Comparison of ENCODE assay signal across 15 mouse cellular contexts in the genomic region with DNA sequence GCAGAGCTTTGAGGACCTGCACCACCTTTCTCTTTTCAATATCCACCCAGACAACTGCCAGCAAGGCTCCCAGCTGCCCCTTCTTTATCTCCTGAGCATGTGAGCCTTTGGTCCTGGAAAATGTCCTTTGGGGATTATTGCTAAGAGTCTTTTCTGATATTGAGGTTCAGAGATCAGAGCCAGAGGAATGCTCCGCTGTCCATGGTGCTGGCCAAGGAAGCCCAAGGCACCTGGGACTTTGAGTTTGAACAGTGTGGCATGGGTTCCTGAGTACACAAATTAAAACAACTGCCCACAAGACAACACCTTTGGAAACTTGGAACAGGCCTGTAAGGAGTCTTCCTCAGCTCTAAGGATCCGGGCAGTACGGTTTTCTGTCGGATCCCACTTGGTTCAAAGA. TPM values are rescaled to one million over a fixed set of nuclear protein-coding genes. Genes with fewer than 3 reads are reported as not detected.
DNase-seq lines count a peak whose midpoint lies in the region; ATAC-seq lines count a peak whose summit lies in the region.
"Had no signal": no experiment of that assay in that cellular context is flagged by ENCODE, and none has a peak within 500 bp of the region (broad histone marks: within the 10 kb centered on the region; RNA-seq: fewer than 3 reads in every experiment).

No protein-coding gene starts in this region.

- H3K4me3 ChIP-seq in heart, embryonic 11.5 days (ENCODE audit: low read depth, low read length): no peak overlapping the region
- no peak overlapping the region for H3K4me3 ChIP-seq in neural tube, embryonic 15.5 days (replicated peaks)
- H3K4me3 ChIP-seq in neural tube, embryonic 11.5 days (ENCODE audit: low read depth, low read length): no peak overlapping the region
- no peak overlapping the region for H3K4me3 ChIP-seq in forebrain, embryonic 15.5 days
- H3K4me3 ChIP-seq: embryonic facial prominence, embryonic 13.5 days; heart, embryonic 10.5 days; left cerebral cortex, adult 2 months; midbrain, embryonic 13.5 days had no signal

- 63% methylated on average over 4 of the region's 4 CpGs for WGBS in heart, embryonic 11.5 days (ENCODE audit: insufficient replicate concordance)
- 76% methylated on average over 4 of the region's 4 CpGs for WGBS in neural tube, embryonic 15.5 days
- 64% methylated on average over 4 of the region's 4 CpGs for whole genome bisulfite sequencing in neural tube, embryonic 11.5 days
- WGBS in forebrain, embryonic 15.5 days: 82% methylated on average over 4 of the region's 4 CpGs

- peak; percentile 49 for DNase-seq in heart, postnatal 4 days
- DNase-seq in neural tube, embryonic 10.5 days (ENCODE audit: extremely low spot score, low spot score): peak; percentile 30
- peak; percentile 14 to 41 for DNase-seq in adrenal gland, postnatal 36 days
- DNase-seq in neural tube, embryonic 11.5 days (ENCODE audit: low spot score): peak; percentile 28
- no peak for DNase-seq in frontal cortex, adult 2 months (ENCODE audit: extremely low spot score in 1 of 2, low spot score in 1 of 2)

- H3K27me3 ChIP-seq in heart, embryonic 11.5 days (ENCODE audit: control insufficient read depth, insufficient read depth, low read length): no peaks in the 10 kb centered on the region
- no peaks in the 10 kb centered on the region for H3K27me3 ChIP-seq in neural tube, embryonic 15.5 days (replicated peaks)
- no peaks in the 10 kb centered on the region for H3K27me3 ChIP-seq in neural tube, embryonic 11.5 days (ENCODE audit: control insufficient read depth, insufficient read depth, low read length)
- H3K27me3 ChIP-seq in forebrain, embryonic 15.5 days: no peaks in the 10 kb centered on the region
- H3K27me3 ChIP-seq: embryonic facial prominence, embryonic 13.5 days; midbrain, embryonic 13.5 days had no signal

- no peaks in the 10 kb centered on the region; the same call in 1 of the 2 replicates for H3K4me1 ChIP-seq in heart, embryonic 11.5 days (ENCODE audit: control insufficient read depth, insufficient read depth, low read length)
- no peaks in the 10 kb centered on the region for H3K4me1 ChIP-seq in neural tube, embryonic 15.5 days
- no peaks in the 10 kb centered on the region for H3K4me1 ChIP-seq in neural tube, embryonic 11.5 days (ENCODE audit: control insufficient read depth, insufficient read depth, low read length)
- H3K4me1 ChIP-seq in forebrain, embryonic 15.5 days: no peaks in the 10 kb centered on the region
- H3K4me1 ChIP-seq: embryonic facial prominence, embryonic 13.5 days; midbrain, embryonic 13.5 days had no signal

- H3K27ac ChIP-seq in heart, embryonic 11.5 days (ENCODE audit: low read depth, low read length): no peak overlapping the region
- no peak overlapping the region for H3K27ac ChIP-seq in neural tube, embryonic 15.5 days (replicated peaks)
- H3K27ac ChIP-seq in neural tube, embryonic 11.5 days (ENCODE audit: low read depth, low read length): no peak overlapping the region
- no peak overlapping the region for H3K27ac ChIP-seq in forebrain, embryonic 15.5 days (replicated peaks)
- H3K27ac ChIP-seq: embryonic facial prominence, embryonic 13.5 days; heart, embryonic 10.5 days; left cerebral cortex, adult 2 months; liver, embryonic 14.5 days; midbrain, embryonic 13.5 days had no signal

- no peak overlapping the region for H3K4me2 ChIP-seq in heart, embryonic 11.5 days
- H3K4me2 ChIP-seq in neural tube, embryonic 15.5 days: no peak overlapping the region
- no peak overlapping the region for H3K4me2 ChIP-seq in neural tube, embryonic 11.5 days (ENCODE audit: low read depth)
- H3K4me2 ChIP-seq in forebrain, embryonic 15.5 days (replicated peaks): no peak overlapping the region
- H3K4me2 ChIP-seq: embryonic facial prominence, embryonic 13.5 days; midbrain, embryonic 13.5 days had no signal

- H3K9ac ChIP-seq in heart, embryonic 11.5 days (ENCODE audit: low read depth, low read length): no peak overlapping the region
- no peak overlapping the region for H3K9ac ChIP-seq in neural tube, embryonic 15.5 days (replicated peaks)
- no peak overlapping the region for H3K9ac ChIP-seq in neural tube, embryonic 11.5 days (ENCODE audit: low read length)
- no peak overlapping the region for H3K9ac ChIP-seq in forebrain, embryonic 15.5 days (replicated peaks)
- H3K9ac ChIP-seq: embryonic facial prominence, embryonic 13.5 days; liver, embryonic 14.5 days; midbrain, embryonic 13.5 days had no signal

- no peaks in the 10 kb centered on the region for H3K36me3 ChIP-seq in heart, embryonic 11.5 days (ENCODE audit: control insufficient read depth, insufficient read depth, low read length)
- no peaks in the 10 kb centered on the region for H3K36me3 ChIP-seq in neural tube, embryonic 15.5 days
- no peaks in the 10 kb centered on the region for H3K36me3 ChIP-seq in neural tube, embryonic 11.5 days (ENCODE audit: control insufficient read depth, insufficient read depth, low read length)
- H3K36me3 ChIP-seq in forebrain, embryonic 15.5 days: no peaks in the 10 kb centered on the region
- H3K36me3 ChIP-seq: embryonic facial prominence, embryonic 13.5 days; heart, embryonic 10.5 days; midbrain, embryonic 13.5 days had no signal

- ATAC-seq in heart, embryonic 11.5 days (replicated peaks; ENCODE audit: insufficient number of reproducible peaks, low FRiP score, low TSS enrichment): no peak
- ATAC-seq in neural tube, embryonic 15.5 days (ENCODE audit: low FRiP score): no peak
- no peak for ATAC-seq in neural tube, embryonic 11.5 days (ENCODE audit: insufficient read depth, low FRiP score, low TSS enrichment)
- no peak for ATAC-seq in forebrain, embryonic 15.5 days (replicated peaks)
- ATAC-seq: CD4-positive, CD25-positive, alpha-beta regulatory T cell, adult 4 months; inflammation-experienced regulatory T-cells, adult 6 months; midbrain, embryonic 13.5 days had no signal

- H3K9me3 ChIP-seq in heart, embryonic 11.5 days (replicated peaks; ENCODE audit: control insufficient read depth, low read length): no peaks in the 10 kb centered on the region
- no peaks in the 10 kb centered on the region for H3K9me3 ChIP-seq in neural tube, embryonic 15.5 days (replicated peaks)
- H3K9me3 ChIP-seq in neural tube, embryonic 11.5 days (ENCODE audit: control insufficient read depth, low read length): no peaks in the 10 kb centered on the region
- H3K9me3 ChIP-seq in forebrain, embryonic 15.5 days: no peaks in the 10 kb centered on the region
- H3K9me3 ChIP-seq: embryonic facial prominence, embryonic 13.5 days; heart, embryonic 10.5 days; midbrain, embryonic 13.5 days had no signal

RNA-seq across cellular contexts. Expression of gene Slc28a3, which starts 52.6 kb away (rescaled TPM):
- not detected for total RNA-seq in heart, postnatal 4 days (2021)
- not detected in 2 replicates for polyA plus RNA-seq in heart, embryonic 11.5 days (2014; fragmentation: Nextera tagmentation; extraction: Ambion mirVana)
- 0.10 TPM in 1 of 2 replicates, not detected in the other for polyA plus RNA-seq in neural tube, embryonic 15.5 days (2015; fragmentation: Nextera tagmentation; extraction: Ambion mirVana)
- total RNA-seq in adrenal gland, postnatal 36 days (2021): not detected
- polyA plus RNA-seq in neural tube, embryonic 11.5 days (2014; fragmentation: Nextera tagmentation; extraction: Ambion mirVana): not detected in 2 replicates
- 0.06 TPM in 1 of 2 replicates, not detected in the other for polyA plus RNA-seq in frontal cortex, adult 2 months (2012; rRNA removed)
- 0.08 TPM in 1 of 2 replicates, not detected in the other for polyA plus RNA-seq in forebrain, embryonic 15.5 days (2015; fragmentation: Nextera tagmentation; extraction: Ambion mirVana)
- polyA plus RNA-seq: midbrain, embryonic 13.5 days had no signal

Comparison
In these comparisons a context has a peak if more than half of its experiments do, and no peak if none do; other contexts are left out.
1. DNase-seq: peak in heart, postnatal 4 days (single experiment), neural tube, embryonic 10.5 days (single experiment), adrenal gland, postnatal 36 days (2 of 2) and neural tube, embryonic 11.5 days (single experiment); none in frontal cortex, adult 2 months (0 of 2).